19 mouse cellular contexts compared by ENCODE assay signal in the genomic region with DNA sequence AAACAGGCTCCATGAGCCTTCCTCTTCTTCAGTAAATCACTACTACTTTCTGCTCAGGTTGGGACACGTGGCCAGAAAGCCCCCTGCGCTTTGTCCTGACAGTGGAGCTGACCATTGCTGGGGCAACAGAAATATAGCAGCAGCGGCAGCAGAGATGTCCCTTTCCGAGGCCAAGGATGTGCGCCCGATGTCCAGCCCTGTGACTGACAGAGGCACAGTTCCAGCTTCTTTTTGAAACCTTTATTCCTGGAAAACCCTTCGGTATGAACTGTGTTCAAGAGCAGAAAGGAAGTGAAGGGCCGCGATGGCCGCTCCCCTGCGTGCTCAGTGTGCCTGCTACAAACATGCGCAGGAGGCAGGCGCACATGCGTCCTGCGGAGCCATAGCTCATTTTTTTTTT. TPM values are rescaled to one million over a fixed set of nuclear protein-coding genes. Genes with fewer than 3 reads are reported as not detected.
DNase-seq lines count a peak whose midpoint lies in the region; ATAC-seq lines count a peak whose summit lies in the region.
"Had no signal": no experiment of that assay in that cellular context is flagged by ENCODE, and none has a peak within 500 bp of the region (broad histone marks: within the 10 kb centered on the region; RNA-seq: fewer than 3 reads in every experiment).

No protein-coding gene starts in this region.

- no peaks in the 10 kb centered on the region for H3K27me3 ChIP-seq in hindbrain, embryonic 16.5 days (replicated peaks; ENCODE audit: control insufficient read depth, insufficient read depth, low read length)
- H3K27me3 ChIP-seq in hindbrain, embryonic 13.5 days, result 0 out of 2 replicates have a peak, but pooled peaks cover 2% of the 10 kb centered on the region
- H3K27me3 ChIP-seq in midbrain, embryonic 10.5 days (ENCODE audit: low read depth, poor library complexity, severe bottlenecking), result peaks cover 19% of the 10 kb centered on the region; the same call in 1 of the 2 replicates
- no peaks in the 10 kb centered on the region for H3K27me3 ChIP-seq in midbrain, embryonic 16.5 days (ENCODE audit: control insufficient read depth, insufficient read depth, low read depth, low read length)
- H3K27me3 ChIP-seq in limb, embryonic 10.5 days (ENCODE audit: low read depth, poor library complexity, severe bottlenecking), result no peaks in the 10 kb centered on the region
- H3K27me3 ChIP-seq: embryonic facial prominence, embryonic 13.5 days had no signal

- no peak for ATAC-seq in hindbrain, embryonic 16.5 days
- ATAC-seq in hindbrain, embryonic 13.5 days (ENCODE audit: low FRiP score), result no peak
- no peak for ATAC-seq in midbrain, embryonic 16.5 days
- ATAC-seq: CD4-positive, CD25-positive, alpha-beta regulatory T cell, adult 4 months had no signal

- no peak overlapping the region for H3K4me3 ChIP-seq in hindbrain, embryonic 16.5 days (ENCODE audit: low read length)
- H3K4me3 ChIP-seq in hindbrain, embryonic 13.5 days, result no peak overlapping the region
- H3K4me3 ChIP-seq in midbrain, embryonic 10.5 days, result no peak overlapping the region
- H3K4me3 ChIP-seq in midbrain, embryonic 16.5 days (ENCODE audit: low read depth, low read length), result no peak overlapping the region
- H3K4me3 ChIP-seq in limb, embryonic 10.5 days, result no peak overlapping the region
- H3K4me3 ChIP-seq: embryonic facial prominence, embryonic 13.5 days; heart, embryonic 10.5 days; myocyte had no signal

- H3K27ac ChIP-seq in hindbrain, embryonic 16.5 days (ENCODE audit: low read depth, low read length), result peak overlapping the region; percentile 46; the same call in 1 of the 2 replicates
- H3K27ac ChIP-seq in hindbrain, embryonic 13.5 days, result no peak overlapping the region
- H3K27ac ChIP-seq in midbrain, embryonic 10.5 days (replicated peaks), result no peak overlapping the region
- no peak overlapping the region for H3K27ac ChIP-seq in midbrain, embryonic 16.5 days (ENCODE audit: low read length)
- H3K27ac ChIP-seq in limb, embryonic 10.5 days, result peak overlapping the region; percentile 42; the same call in 1 of the 2 replicates
- H3K27ac ChIP-seq: embryonic facial prominence, embryonic 13.5 days; heart, embryonic 10.5 days had no signal

- no peaks in the 10 kb centered on the region for H3K9me3 ChIP-seq in hindbrain, embryonic 16.5 days (ENCODE audit: control insufficient read depth, low read length)
- H3K9me3 ChIP-seq in hindbrain, embryonic 13.5 days, result no peaks in the 10 kb centered on the region
- H3K9me3 ChIP-seq in midbrain, embryonic 10.5 days (replicated peaks), result no peaks in the 10 kb centered on the region
- no peaks in the 10 kb centered on the region for H3K9me3 ChIP-seq in midbrain, embryonic 16.5 days (replicated peaks; ENCODE audit: control insufficient read depth, low read length, poor library complexity, severe bottlenecking)
- no peaks in the 10 kb centered on the region for H3K9me3 ChIP-seq in limb, embryonic 10.5 days (replicated peaks)
- H3K9me3 ChIP-seq: embryonic facial prominence, embryonic 13.5 days; heart, embryonic 10.5 days had no signal

- WGBS in hindbrain, embryonic 16.5 days, result 90% methylated on average over 15 of the region's 15 CpGs
- WGBS in hindbrain, embryonic 13.5 days, result 91% methylated on average over 15 of the region's 15 CpGs
- 94% methylated on average over 15 of the region's 15 CpGs for WGBS in midbrain, embryonic 10.5 days
- 92% methylated on average over 15 of the region's 15 CpGs for WGBS in midbrain, embryonic 16.5 days
- WGBS in limb, embryonic 10.5 days, result 92% methylated on average over 15 of the region's 15 CpGs

- DNase-seq in cerebellum, adult 18-20 months, result peak; percentile 24 to 54
- no peak for DNase-seq in cerebellum, postnatal 4 days (ENCODE audit: low spot score in 2 of 2)
- DNase-seq in midbrain, embryonic 10.5 days (ENCODE audit: low spot score), result peak; percentile 9
- DNase-seq in limb, embryonic 10.5 days (ENCODE audit: low spot score), result peak; percentile 27
- DNase-seq in adrenal gland, postnatal 25 days, result no peak
- DNase-seq: adrenal gland, postnatal 14 days; kidney, adult 2 months; kidney, postnatal 14 days; liver; lung, adult 18-20 months; spleen, adult 18-20 months; thymus, adult 2 months had no signal

- H3K4me2 ChIP-seq in hindbrain, embryonic 16.5 days (ENCODE audit: low read length), result no peak overlapping the region
- H3K4me2 ChIP-seq in hindbrain, embryonic 13.5 days, result no peak overlapping the region
- H3K4me2 ChIP-seq in midbrain, embryonic 16.5 days (ENCODE audit: low read length), result no peak overlapping the region
- H3K4me2 ChIP-seq: embryonic facial prominence, embryonic 13.5 days had no signal

- no peaks in the 10 kb centered on the region for H3K36me3 ChIP-seq in hindbrain, embryonic 16.5 days (ENCODE audit: control insufficient read depth, insufficient read depth, low read length)
- no peaks in the 10 kb centered on the region for H3K36me3 ChIP-seq in hindbrain, embryonic 13.5 days
- no peaks in the 10 kb centered on the region for H3K36me3 ChIP-seq in midbrain, embryonic 10.5 days
- H3K36me3 ChIP-seq in midbrain, embryonic 16.5 days (ENCODE audit: control insufficient read depth, insufficient read depth, low read length), result no peaks in the 10 kb centered on the region
- H3K36me3 ChIP-seq in limb, embryonic 10.5 days, result no peaks in the 10 kb centered on the region
- H3K36me3 ChIP-seq: embryonic facial prominence, embryonic 13.5 days; heart, embryonic 10.5 days had no signal

- H3K9ac ChIP-seq in hindbrain, embryonic 16.5 days (ENCODE audit: low read depth, low read length), result no peak overlapping the region
- H3K9ac ChIP-seq in hindbrain, embryonic 13.5 days, result no peak overlapping the region
- no peak overlapping the region for H3K9ac ChIP-seq in midbrain, embryonic 16.5 days (ENCODE audit: low read depth, low read length)
- H3K9ac ChIP-seq: embryonic facial prominence, embryonic 13.5 days had no signal

- H3K4me1 ChIP-seq in hindbrain, embryonic 16.5 days (ENCODE audit: control insufficient read depth, insufficient read depth, low read depth, low read length), result peaks cover 6% of the 10 kb centered on the region
- H3K4me1 ChIP-seq in hindbrain, embryonic 13.5 days (replicated peaks), result peaks cover 14% of the 10 kb centered on the region
- H3K4me1 ChIP-seq in midbrain, embryonic 10.5 days, result peaks cover 19% of the 10 kb centered on the region
- peaks cover 10% of the 10 kb centered on the region for H3K4me1 ChIP-seq in midbrain, embryonic 16.5 days (ENCODE audit: control insufficient read depth, insufficient read depth, low read length)
- H3K4me1 ChIP-seq in limb, embryonic 10.5 days, result peaks cover 25% of the 10 kb centered on the region

RNA-seq across cellular contexts. Expression of gene Ppp1r21, which starts 24.0 kb away (rescaled TPM):
- polyA plus RNA-seq in hindbrain, embryonic 16.5 days (2015; fragmentation: Nextera tagmentation; extraction: Ambion mirVana), result 35.7 and 38.8 TPM in 2 replicates
- polyA plus RNA-seq in hindbrain, embryonic 13.5 days (2015; fragmentation: Nextera tagmentation; extraction: Ambion mirVana), result 36.1 and 38.3 TPM in 2 replicates
- 17.8 and 18.0 TPM in 2 replicates for polyA plus RNA-seq in midbrain, embryonic 10.5 days (2016; fragmentation: Nextera tagmentation; extraction: Ambion mirVana)
- polyA plus RNA-seq in midbrain, embryonic 16.5 days (2015; fragmentation: Nextera tagmentation; extraction: Ambion mirVana), result 37.9 and 39.5 TPM in 2 replicates
- polyA plus RNA-seq in limb, embryonic 10.5 days (2016; fragmentation: Nextera tagmentation; extraction: Ambion mirVana), result 14.2 and 15.9 TPM in 2 replicates
- 46.4 and 46.6 TPM in 2 replicates for total RNA-seq in adrenal gland, postnatal 25 days (2021)

Comparison
In these comparisons a context has a peak if more than half of its experiments do, and no peak if none do; other contexts are left out.
1. DNase-seq: peak in cerebellum, adult 18-20 months (2 of 2), midbrain, embryonic 10.5 days (single experiment) and limb, embryonic 10.5 days (single experiment); none in cerebellum, postnatal 4 days (0 of 2) and adrenal gland, postnatal 25 days (single experiment).
2. H3K27ac ChIP-seq: peak in hindbrain, embryonic 16.5 days (single experiment) and limb, embryonic 10.5 days (single experiment); none in hindbrain, embryonic 13.5 days (single experiment), midbrain, embryonic 10.5 days (single experiment) and midbrain, embryonic 16.5 days (single experiment).